Mouse (Mus musculus): ENCODE data around the gene Plb1.

The Plb1 gene

GRCm38 (mm10) chr5:32232474-32232873, at the start of gene Plb1:
Plb1 (plus strand) TSS chr5:32232708.
- DNase-seq (ENCODE audit: low read depth), result no peak

DNA sequence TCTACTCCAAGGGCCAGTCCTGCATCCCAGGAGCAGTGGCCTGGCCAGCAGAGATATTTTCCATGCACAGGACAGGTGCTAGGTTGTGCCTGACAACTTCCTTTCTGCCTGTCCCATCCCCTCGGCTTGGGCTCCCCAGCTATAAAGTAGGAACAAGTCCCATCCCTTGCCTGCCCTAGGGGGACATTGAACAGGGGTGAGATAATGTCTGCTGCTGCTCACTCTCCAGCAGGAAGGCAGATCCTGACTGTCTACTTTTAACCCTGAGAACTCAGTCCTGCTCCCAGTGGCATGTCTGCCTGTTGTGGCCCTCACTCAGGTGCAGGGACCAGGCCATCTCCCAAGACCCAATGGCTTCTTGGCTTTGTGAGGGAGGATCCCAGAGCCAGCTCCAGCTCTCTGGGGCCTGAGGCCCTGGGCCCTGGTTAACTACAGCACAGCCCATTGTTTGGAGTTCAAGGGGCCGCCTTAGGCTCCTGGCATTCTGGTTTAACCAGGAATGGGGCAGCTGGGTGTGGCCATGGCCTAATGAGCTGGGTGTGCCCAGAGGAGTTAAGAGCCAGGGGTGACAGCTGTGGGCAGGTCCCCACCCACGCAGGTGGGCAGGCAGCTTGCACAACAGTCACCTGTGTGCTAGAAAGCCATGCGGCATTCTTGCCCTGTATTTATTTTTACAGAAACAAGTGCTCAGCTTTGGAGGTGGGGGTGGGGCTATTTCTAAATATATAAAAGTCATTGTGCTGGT, 49.5 kb upstream of the Plb1 start:
- no peak for DNase-seq (ENCODE audit: low read depth)

GRCm38 (mm10) chr5:32187717-32188116, 44.8 kb upstream of the Plb1 start:
- no peak for DNase-seq (ENCODE audit: low read depth)

- no peak for DNase-seq (ENCODE audit: low read depth)
These were observed 41.2 kb upstream of the Plb1 start for GRCm38 (mm10) chr5:32191259-32191658.

DNA sequence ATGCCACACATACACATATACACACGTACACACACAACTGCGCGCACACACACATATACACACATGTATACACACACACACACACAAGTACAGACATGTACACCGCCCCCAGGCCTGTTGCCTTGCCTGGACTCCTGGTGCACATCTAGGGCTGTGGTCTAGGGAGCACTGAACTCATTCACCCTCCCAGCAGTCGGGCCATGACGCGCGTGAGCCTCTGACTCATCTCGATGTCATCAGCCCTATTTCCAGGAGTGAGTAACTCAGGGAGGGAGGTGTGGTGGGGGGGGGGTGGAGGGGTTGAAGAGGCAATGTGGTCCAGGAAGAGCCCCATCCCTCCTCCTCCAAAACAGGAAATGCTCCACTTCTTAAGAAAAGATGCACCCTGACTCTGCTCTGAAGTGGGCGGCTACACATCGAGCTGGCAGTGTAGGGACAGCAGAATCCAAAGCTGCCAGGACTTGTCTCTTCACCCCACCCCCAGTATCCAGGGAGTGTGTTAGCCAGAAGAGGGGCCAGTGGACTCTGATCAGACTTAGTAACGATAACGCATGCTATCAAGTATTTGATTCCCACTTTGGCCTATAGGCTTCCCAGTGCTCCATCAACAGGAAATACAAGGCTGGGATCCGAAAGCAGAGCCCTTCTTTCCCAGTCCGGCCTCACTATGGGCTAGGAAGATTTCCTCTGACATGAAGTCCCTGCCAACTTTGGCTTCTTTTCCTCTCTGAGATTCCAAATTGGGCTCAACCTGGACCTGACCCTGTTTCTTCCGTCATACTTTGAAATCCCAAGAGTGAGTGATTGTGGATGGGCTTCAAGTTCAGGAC, 40.3 kb upstream of the Plb1 start:
- DNase-seq (ENCODE audit: low read depth), result peak; percentile 94

- peak; percentile 73 for DNase-seq (ENCODE audit: low read depth)
These were observed 38.3 kb upstream of the Plb1 start for GRCm38 (mm10) chr5:32194236-32194635.

- DNase-seq (ENCODE audit: low read depth), result peak; percentile 79
These were observed 36.5 kb upstream of the Plb1 start for GRCm38 (mm10) chr5:32195857-32196609.

DNA sequence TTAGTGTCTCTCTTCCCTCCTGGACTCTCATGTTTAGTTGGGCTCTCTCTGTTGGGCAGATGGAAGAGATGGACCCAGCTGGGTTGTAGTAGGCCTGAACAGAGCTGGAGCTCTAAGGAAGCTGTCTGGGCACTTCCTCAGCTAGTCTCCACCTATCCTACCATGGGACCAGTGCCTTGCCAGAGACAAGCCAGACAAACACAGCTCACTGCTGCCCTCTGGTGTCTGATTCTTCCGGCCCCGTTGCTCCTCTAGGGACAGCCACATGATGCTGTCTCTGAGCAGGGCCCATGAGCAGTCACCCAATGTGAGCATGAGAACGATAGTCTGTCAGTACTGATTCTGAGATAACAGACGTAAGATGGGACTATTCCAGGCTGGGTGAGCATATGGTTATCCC, 34.8 kb upstream of the Plb1 start:
- peak; percentile 93 for DNase-seq (ENCODE audit: low read depth)

DNA sequence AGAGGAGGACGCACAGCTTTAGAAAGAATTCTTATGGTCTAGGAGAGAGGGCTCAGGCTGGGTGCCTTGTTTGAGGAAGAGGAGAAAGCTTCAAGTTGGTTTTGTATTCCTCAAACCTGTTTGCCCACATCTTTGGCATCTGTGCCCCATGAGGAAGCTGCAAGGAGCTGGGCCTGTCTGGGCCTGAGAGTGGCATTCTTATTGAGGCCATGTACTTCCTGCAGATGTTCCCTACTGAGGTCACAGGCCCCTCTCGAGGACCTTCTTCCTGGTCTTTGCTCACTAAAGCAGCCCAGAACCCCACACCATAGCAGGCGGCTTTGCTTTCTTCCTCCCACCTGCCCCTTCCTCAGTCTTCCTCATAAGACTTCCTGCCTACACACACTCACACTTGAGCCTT, 33.4 kb upstream of the Plb1 start:
- peak; percentile 36 for DNase-seq (ENCODE audit: low read depth)

DNA sequence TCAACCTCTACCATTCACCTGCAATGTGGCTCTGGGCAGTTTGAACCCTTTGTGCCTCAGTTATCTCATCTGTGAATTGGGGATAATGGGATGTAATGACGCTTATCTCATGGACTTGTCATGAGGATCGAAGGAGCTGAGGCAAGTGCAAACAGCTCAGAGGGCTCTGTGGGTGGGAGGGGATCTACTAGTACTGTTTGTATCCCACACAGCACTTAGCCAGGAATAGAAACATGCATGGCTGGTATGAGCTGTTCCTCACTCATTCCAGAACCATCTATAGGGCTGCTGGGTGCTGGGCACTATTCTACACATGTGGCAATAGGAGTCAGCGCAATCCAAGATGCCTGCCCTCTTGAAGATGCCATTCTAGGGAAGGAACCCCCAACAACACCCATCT, 32.9 kb upstream of the Plb1 start:
- no peak for DNase-seq (ENCODE audit: low read depth)

GRCm38 (mm10) chr5:32204653-32205052, 27.9 kb upstream of the Plb1 start:
- peak; percentile 39 for DNase-seq (ENCODE audit: low read depth)

DNA sequence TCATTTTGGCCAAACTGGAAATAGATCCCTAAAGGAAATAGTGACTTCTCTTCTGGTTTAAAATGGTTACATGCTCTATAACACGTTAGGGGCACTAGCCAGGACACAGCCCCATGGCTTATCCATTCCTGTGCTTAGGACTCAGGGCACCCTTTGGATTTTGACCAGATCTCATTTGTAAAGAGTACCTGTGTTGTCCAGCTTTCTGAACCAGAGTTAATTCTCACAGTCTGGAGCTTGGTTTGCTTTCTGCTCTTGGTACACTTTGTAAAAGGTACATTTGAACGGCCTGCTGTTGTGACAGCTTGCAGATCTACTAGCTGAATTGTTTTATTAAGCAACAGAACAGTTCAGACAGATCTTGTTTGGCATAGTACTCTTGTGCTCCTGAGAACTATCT, 25.8 kb upstream of the Plb1 start:
- no peak for DNase-seq (ENCODE audit: low read depth)

DNA sequence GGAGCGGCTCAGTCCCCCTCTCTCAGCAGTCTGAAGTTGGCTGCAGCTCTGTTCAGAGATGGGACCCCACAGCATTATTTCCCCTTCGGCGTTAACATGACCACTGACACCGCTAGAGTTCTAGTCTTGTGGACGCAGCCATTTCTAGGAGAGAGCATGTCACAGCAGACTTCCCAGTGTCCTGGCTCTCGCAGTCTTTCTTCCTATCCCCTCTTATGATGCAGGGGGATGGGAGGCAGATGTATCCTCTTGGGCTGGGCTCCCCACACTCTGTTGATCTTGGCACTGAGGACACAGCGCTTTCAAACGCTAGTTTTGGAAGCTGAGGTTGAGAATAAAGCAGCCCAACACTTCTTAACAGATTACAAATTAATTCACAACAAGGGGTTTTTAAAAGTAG, 24.0 kb upstream of the Plb1 start:
- no peak for DNase-seq (ENCODE audit: low read depth)

GRCm38 (mm10) chr5:32211011-32211410, 21.5 kb upstream of the Plb1 start:
- DNase-seq (ENCODE audit: low read depth), result no peak

DNA sequence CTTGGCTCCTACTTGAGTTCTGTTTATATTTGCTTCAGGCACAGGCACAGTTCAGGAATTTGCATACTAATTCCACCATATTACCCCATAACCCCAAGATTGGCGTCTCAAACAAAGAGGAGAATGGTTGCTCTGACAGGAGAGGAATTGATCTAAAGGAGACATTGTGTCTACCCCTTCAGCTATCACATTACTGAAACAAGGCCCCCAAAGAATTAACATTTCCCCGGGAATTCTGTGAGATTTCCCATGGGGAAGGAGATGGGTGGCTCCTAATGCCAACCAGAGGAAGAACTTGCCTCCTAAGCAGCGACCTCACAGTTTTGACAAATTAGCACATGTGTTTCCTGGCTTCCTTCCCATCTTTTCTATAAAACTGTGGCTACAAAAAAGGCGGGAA, 18.8 kb upstream of the Plb1 start:
- no peak for DNase-seq (ENCODE audit: low read depth)

DNA sequence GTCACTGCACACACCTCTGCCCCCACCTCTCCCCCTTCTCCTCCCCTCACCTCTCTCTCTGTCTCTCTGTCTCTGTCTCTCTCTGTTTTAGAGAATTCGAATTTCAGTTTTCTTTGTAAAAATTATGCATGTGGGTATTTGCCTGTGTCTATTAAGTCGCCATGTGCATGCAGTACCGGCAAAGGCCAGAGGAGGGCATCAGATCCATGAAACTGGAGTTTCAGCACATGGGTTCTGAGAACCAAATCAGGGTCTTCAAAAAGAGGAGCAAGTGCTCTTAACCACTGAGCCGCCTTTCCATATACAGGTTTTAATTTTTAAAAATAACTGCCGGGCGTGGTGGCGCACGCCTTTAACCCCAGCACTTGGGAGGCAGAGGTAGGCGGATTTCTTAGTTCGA, 17.0 kb upstream of the Plb1 start:
- DNase-seq (ENCODE audit: low read depth), result peak; percentile 72

DNA sequence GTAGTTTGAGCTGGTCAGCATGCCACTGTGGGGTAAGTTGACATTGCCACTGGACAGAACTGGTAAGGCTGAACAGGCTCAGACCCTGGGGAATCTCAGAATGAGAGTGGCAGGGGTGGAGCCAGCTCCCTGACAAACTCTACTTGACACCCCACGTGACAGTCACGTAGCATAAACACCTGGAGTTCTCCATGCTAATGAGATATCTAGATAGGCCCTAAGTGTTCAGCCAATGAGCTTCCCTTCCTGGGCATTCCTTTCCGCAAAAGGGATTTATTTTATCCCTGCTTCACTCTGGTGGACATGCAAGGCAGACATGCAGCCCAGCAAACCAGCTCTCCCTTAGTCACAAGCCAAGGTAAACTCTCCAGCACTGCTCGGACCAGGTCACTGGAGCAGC, 16.0 kb upstream of the Plb1 start:
- no peak for DNase-seq (ENCODE audit: low read depth)

- DNase-seq (ENCODE audit: low read depth), result no peak
These were observed 15.0 kb upstream of the Plb1 start for GRCm38 (mm10) chr5:32217477-32217876.

GRCm38 (mm10) chr5:32230372-32230771, 2.1 kb upstream of the Plb1 start:
- peak; percentile 48 for DNase-seq (ENCODE audit: low read depth)

GRCm38 (mm10) chr5:32239337-32239736, 6.8 kb downstream of the Plb1 start:
- DNase-seq (ENCODE audit: low read depth), result peak; percentile 46

DNA sequence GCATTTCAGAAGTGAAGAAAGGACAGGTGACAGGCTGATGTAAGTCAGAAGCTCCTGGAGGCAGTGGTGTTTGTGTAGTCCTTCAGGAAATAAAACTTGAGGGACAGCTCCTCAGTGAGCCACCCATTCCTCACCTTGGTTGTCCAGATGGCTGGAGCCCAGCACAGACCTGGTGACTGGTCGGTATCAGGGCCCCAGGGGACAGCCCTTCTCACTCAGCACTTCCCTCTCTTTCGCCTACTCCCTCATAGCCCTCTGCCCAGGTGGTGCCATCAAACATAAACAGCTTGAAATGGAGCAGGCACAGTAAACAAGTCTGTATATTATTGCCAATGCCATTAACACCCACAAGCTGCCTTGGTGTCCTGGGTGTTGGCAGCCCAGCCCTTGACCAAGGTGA, 8.2 kb downstream of the Plb1 start:
- DNase-seq (ENCODE audit: low read depth), result no peak

DNA sequence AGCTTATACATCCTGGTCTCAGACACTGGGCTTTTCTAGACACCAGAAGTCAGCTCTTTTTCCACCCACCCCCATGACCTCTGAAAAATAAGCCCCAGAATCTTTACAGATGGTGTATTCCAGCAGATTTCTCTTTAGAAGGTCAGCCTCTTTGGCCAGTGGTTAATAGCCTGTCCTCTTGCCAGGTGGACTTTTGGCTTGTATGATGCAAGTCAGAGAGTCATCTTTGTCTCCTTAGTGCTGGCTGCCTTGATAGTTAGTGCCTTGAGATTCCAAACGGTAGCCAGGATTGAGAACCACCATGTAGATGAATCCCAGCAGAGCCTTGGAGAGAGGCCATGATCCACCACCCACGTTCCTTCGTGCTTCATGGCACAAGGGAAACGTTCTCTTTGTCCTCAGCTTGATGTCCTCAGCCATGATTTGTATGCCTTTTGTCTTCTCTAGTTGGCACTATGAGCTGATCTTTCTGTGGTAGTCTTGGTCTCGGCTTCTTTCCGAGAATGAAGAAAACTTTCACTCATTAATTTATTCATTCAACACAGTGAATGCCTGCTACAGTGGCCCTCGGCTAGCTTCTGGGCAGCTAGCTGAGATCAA, 10.9 kb downstream of the Plb1 start:
- no peak for DNase-seq (ENCODE audit: low read depth)
